ENCODE assay signal across 8 mouse cellular contexts in genomic region chr10:70120671-70121405, GRCm38 (mm10). TPM values are rescaled to one million over a fixed set of nuclear protein-coding genes. Genes with fewer than 3 reads are reported as not detected.
DNase-seq lines count a peak whose midpoint lies in the region; TF ChIP-seq lines count a peak whose summit lies in the region.

No protein-coding gene starts in this region.

- H3K27ac ChIP-seq in kidney, adult 2 months (ENCODE audit: insufficient read depth, low read depth, low read length), result no peak overlapping the region
- peak overlapping the region; percentile 45 for H3K27ac ChIP-seq in embryonic facial prominence, embryonic 10.5 days (replicated peaks)

- no peak for TF ChIP-seq CTCF in kidney, adult 2 months (conservative IDR thresholded peaks at IDR 0.05; ENCODE audit: insufficient read depth, insufficient read length, low read depth, low read length)

- intact Hi-C loops in heart, postnatal 36 days (cut with DNase I), result no loop called here

- H3K36me3 ChIP-seq in kidney, adult 2 months (ENCODE audit: control insufficient read depth, insufficient read depth, low read length), result no peaks in the 10 kb centered on the region
- H3K36me3 ChIP-seq in embryonic facial prominence, embryonic 10.5 days (replicated peaks), result peaks cover 10% of the 10 kb centered on the region

- no peaks in the 10 kb centered on the region for H3K27me3 ChIP-seq in kidney, adult 2 months (replicated peaks; ENCODE audit: control insufficient read depth, insufficient read depth, low read length)
- H3K27me3 ChIP-seq in embryonic facial prominence, embryonic 10.5 days (replicated peaks; ENCODE audit: low read depth, poor library complexity, severe bottlenecking), result no peaks in the 10 kb centered on the region

- WGBS in kidney, adult 2 months, result 44% methylated on average over 17 of the region's 17 CpGs
- WGBS in embryonic facial prominence, embryonic 10.5 days, result 80% methylated on average over 17 of the region's 17 CpGs

- H3K4me1 ChIP-seq in kidney, adult 2 months (ENCODE audit: control insufficient read depth, insufficient read depth, low read length), result peaks cover 11% of the 10 kb centered on the region; the same call in 1 of the 2 replicates
- peaks cover 37% of the 10 kb centered on the region for H3K4me1 ChIP-seq in embryonic facial prominence, embryonic 10.5 days

- TF ChIP-seq POLR2A in kidney, adult 2 months (IDR thresholded peaks at IDR 0.05; ENCODE audit: low read depth, low read length), result no peak

- H3K9me3 ChIP-seq in embryonic facial prominence, embryonic 10.5 days, result no peaks in the 10 kb centered on the region

- no peak overlapping the region for H3K4me3 ChIP-seq in kidney, adult 2 months (ENCODE audit: insufficient read depth, low read depth, low read length)
- no peak overlapping the region for H3K4me3 ChIP-seq in embryonic facial prominence, embryonic 10.5 days

- peak; percentile 24 for DNase-seq in kidney, adult 2 months
- no peak for DNase-seq in kidney, adult 11 months
- DNase-seq in MEL-GATA-1-ER (ENCODE audit: extremely low read depth, low read depth), result peak; percentile 54
- DNase-seq in embryonic facial prominence, embryonic 10.5 days (ENCODE audit: low spot score), result no peak
- peak; percentile 31 to 44 for DNase-seq in heart, postnatal 36 days
- DNase-seq in lung, postnatal 36 days, result peak; percentile 34
- peak; percentile 49 for DNase-seq in thymus, postnatal 4 days
- no peak for DNase-seq in testis, postnatal 14 days (ENCODE audit: low spot score)

RNA-seq across cellular contexts. Expression of gene Ccdc6, which starts 23.9 kb away (rescaled TPM):
- polyA plus RNA-seq in kidney, adult 2 months (2012; rRNA removed), result 33.9 and 37.0 TPM in 2 replicates
- 19.6 and 19.9 TPM in 2 replicates for polyA plus RNA-seq in embryonic facial prominence, embryonic 10.5 days (2016; fragmentation: Nextera tagmentation; extraction: Ambion mirVana)
- total RNA-seq in heart, postnatal 36 days (2021), result 10 to 100 TPM; 27.7 to 29.3 TPM

Comparison
In these comparisons a context has a peak if more than half of its experiments do, and no peak if none do; other contexts are left out.
1. DNase-seq: peak in kidney, adult 2 months (single experiment), MEL-GATA-1-ER (single experiment), heart, postnatal 36 days (2 of 2), lung, postnatal 36 days (single experiment) and thymus, postnatal 4 days (single experiment); none in kidney, adult 11 months (single experiment), embryonic facial prominence, embryonic 10.5 days (single experiment) and testis, postnatal 14 days (single experiment).